Mouse (Mus musculus): ENCODE measurements around the gene Smc2.
"Not testable (repeated sequence)": the region's sequence is repeated elsewhere in the genome, so short reads cannot be mapped to it uniquely, and the experiment has no call there.

DNA sequence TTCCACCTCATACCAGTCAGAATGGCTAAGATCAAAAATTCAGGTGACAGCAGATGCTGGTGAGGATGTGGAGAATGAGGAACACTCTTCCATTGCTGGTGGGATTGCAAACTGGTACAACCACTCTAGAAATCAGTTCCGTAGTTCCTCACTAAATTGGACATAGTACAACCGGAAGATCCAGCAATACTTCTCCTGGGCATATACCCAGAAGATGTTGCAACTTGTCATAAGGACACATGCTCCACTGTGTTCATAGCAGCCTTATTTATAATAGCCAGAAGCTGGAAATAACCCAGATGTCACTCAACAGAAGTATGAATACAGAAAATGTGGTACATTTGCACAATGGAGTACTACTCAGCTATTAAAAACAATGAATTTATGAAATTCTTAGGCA is 3.5 kb upstream of the Smc2 start:
- TF ChIP-seq POLR2A (IDR thresholded peaks at IDR 0.05; ENCODE audit: low read depth, low read length); CTCF (IDR thresholded peaks at IDR 0.05; ENCODE audit: extremely low read depth, insufficient read depth, insufficient read length, insufficient replicate concordance): not testable (repeated sequence)
